Mouse (Mus musculus) thymus, adult 2 months (tissue): ENCODE measurements around the gene Sptbn4.

Experiments
- CTCF ChIP-seq: fragments of 200-500 bp; IDR thresholded peaks from 2 replicates; pipeline ENCODE4 v1.5.1; 2012; ENCODE audit warnings: mild to moderate bottlenecking, control low read depth, low read length, moderate library complexity, borderline replicate concordance; ENCODE audit not compliant: control insufficient read depth, poor library complexity, insufficient read depth; ENCODE audit errors: extremely low read depth
- POLR2A ChIP-seq: fragments of 200-500 bp; IDR thresholded peaks from 2 replicates; pipeline ENCODE4 v1.6.1; 2012; ENCODE audit warnings: mild to moderate bottlenecking, low read length, control low read depth, moderate library complexity; ENCODE audit not compliant: control insufficient read depth, poor library complexity, insufficient read depth; ENCODE audit errors: extremely low read depth

DNA sequence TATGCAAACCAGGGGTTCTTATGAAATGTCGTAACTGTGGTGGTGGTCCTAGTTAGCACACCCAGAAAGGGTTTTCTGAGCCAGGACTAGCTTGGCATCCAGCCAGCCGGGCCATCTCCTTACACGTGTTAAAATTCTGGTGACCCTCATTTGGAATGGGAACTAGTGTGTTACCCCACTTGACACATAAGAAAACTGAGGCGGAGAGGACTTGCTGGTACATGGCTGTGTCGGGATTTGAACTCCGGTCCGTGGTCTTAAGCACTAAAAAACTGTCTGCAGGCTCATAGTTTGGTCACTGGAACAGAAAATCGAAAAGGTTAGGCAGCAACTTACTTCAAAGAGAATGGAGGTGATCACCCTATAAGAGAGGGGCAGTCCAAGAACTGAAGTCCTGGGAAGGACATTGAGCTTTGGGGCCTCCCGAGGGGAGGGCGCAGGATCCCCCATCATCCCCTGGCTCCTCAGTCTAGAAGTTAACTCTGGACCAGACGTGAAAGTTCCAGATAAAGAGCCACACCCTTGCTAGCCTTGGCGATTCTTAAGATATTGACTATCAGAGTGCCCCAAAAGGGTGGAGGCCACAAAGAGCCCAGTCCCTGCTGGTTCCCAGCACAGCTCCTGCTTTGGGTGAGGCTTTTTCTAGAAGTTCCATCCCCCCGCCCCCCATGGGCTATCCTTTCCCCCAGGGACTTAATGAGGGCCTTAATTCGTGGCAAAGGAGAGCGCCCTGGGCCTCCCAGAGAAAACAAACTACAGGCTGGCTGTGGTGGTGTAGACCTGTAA is 1.1 kb upstream of the Sptbn4 start:
- TF ChIP-seq POLR2A (no peak), CTCF (no peak)
